Mouse (Mus musculus) forelimb bud, embryonic 11.5 days (tissue): ENCODE data around the gene Insm1.

Source experiments
- DNase-seq: peaks from one replicate; pipeline ENCODE4 v3.0.0-alpha.2; 2012; ENCODE audit warnings: low read depth, low spot score

Gene Insm1

GRCm38 (mm10) chr2:146221076-146221928 lies at the start of gene Insm1:
Gene Insm1 (plus strand): TSS chr2:146221921.
- peak; percentile 53 for DNase-seq

- DNase-seq: no peak
These were observed 49.6 kb upstream of the Insm1 start for GRCm38 (mm10) chr2:146172106-146172505.

GRCm38 (mm10) chr2:146174173-146174572 lies 47.5 kb upstream of the Insm1 start:
- DNase-seq: no peak

- no peak for DNase-seq
These were observed 43.0 kb upstream of the Insm1 start for GRCm38 (mm10) chr2:146178718-146179117.

GRCm38 (mm10) chr2:146183830-146184793 lies 37.6 kb upstream of the Insm1 start:
- DNase-seq: no peak

GRCm38 (mm10) chr2:146196126-146196525 lies 25.6 kb upstream of the Insm1 start:
- DNase-seq: no peak

- no peak for DNase-seq
These were observed 23.8 kb upstream of the Insm1 start for GRCm38 (mm10) chr2:146197947-146198346.

GRCm38 (mm10) chr2:146210968-146211367 lies 10.8 kb upstream of the Insm1 start:
- no peak for DNase-seq

- DNase-seq: no peak
These were observed 7.0 kb upstream of the Insm1 start for GRCm38 (mm10) chr2:146214715-146215114.

- DNase-seq: no peak
These were observed 5.3 kb upstream of the Insm1 start for GRCm38 (mm10) chr2:146216111-146217064.

GRCm38 (mm10) chr2:146217227-146217980 lies 4.3 kb upstream of the Insm1 start:
- no peak for DNase-seq

GRCm38 (mm10) chr2:146218161-146218691 lies 3.5 kb upstream of the Insm1 start:
- DNase-seq: no peak

GRCm38 (mm10) chr2:146218881-146219535 lies 2.7 kb upstream of the Insm1 start:
- no peak for DNase-seq

- DNase-seq: no peak
These were observed 1.9 kb upstream of the Insm1 start for GRCm38 (mm10) chr2:146219791-146220190.

- DNase-seq: no peak
These were observed 1.1 kb upstream of the Insm1 start for GRCm38 (mm10) chr2:146220591-146221075.

- no peak for DNase-seq
These were observed 183 bp downstream of the Insm1 start for GRCm38 (mm10) chr2:146221929-146222278.

GRCm38 (mm10) chr2:146222279-146223175 lies 806 bp downstream of the Insm1 start:
- no peak for DNase-seq

- DNase-seq: no peak
These were observed 1.6 kb downstream of the Insm1 start for GRCm38 (mm10) chr2:146223176-146223905.
